Mouse (Mus musculus): ENCODE results near the gene Dcaf12.

Dcaf12 gene

GRCm38 (mm10) chr4:41314141-41315129, at the start of gene Dcaf12:
Dcaf12 (minus strand) TSS chr4:41314889.
- peak; percentile 96 for DNase-seq (ENCODE audit: low read depth, low spot score)

GRCm38 (mm10) chr4:41361059-41361458, 46.4 kb upstream of the Dcaf12 start:
- DNase-seq (ENCODE audit: low read depth, low spot score), result no peak

GRCm38 (mm10) chr4:41359358-41359757, 44.7 kb upstream of the Dcaf12 start:
- no peak for DNase-seq (ENCODE audit: low read depth, low spot score)

- no peak for DNase-seq (ENCODE audit: low read depth, low spot score)
These were observed 44.0 kb upstream of the Dcaf12 start for GRCm38 (mm10) chr4:41358669-41359068.

GRCm38 (mm10) chr4:41357154-41357553, 42.5 kb upstream of the Dcaf12 start:
- DNase-seq (ENCODE audit: low read depth, low spot score), result no peak

- DNase-seq (ENCODE audit: low read depth, low spot score), result no peak
These were observed 38.6 kb upstream of the Dcaf12 start for GRCm38 (mm10) chr4:41353265-41353664.

- no peak for DNase-seq (ENCODE audit: low read depth, low spot score)
These were observed 38.1 kb upstream of the Dcaf12 start for GRCm38 (mm10) chr4:41352758-41353157.

GRCm38 (mm10) chr4:41349199-41349591, 34.5 kb upstream of the Dcaf12 start:
- no peak for DNase-seq (ENCODE audit: low read depth, low spot score)

GRCm38 (mm10) chr4:41348584-41349198, 34.0 kb upstream of the Dcaf12 start, which contains the start of gene Ubap1:
Ubap1 (plus strand) TSS chr4:41348996.
- DNase-seq (ENCODE audit: low read depth, low spot score), result peak; percentile 94

GRCm38 (mm10) chr4:41347839-41348238, 33.1 kb upstream of the Dcaf12 start:
- DNase-seq (ENCODE audit: low read depth, low spot score), result no peak

GRCm38 (mm10) chr4:41346011-41346410, 31.3 kb upstream of the Dcaf12 start:
- DNase-seq (ENCODE audit: low read depth, low spot score), result no peak

- no peak for DNase-seq (ENCODE audit: low read depth, low spot score)
These were observed 26.3 kb upstream of the Dcaf12 start for GRCm38 (mm10) chr4:41340912-41341550.

- no peak for DNase-seq (ENCODE audit: low read depth, low spot score)
These were observed 21.9 kb upstream of the Dcaf12 start for GRCm38 (mm10) chr4:41336546-41336945.

- no peak for DNase-seq (ENCODE audit: low read depth, low spot score)
These were observed 17.2 kb upstream of the Dcaf12 start for GRCm38 (mm10) chr4:41331698-41332421.

GRCm38 (mm10) chr4:41331085-41331484, 16.4 kb upstream of the Dcaf12 start:
- no peak for DNase-seq (ENCODE audit: low read depth, low spot score)

GRCm38 (mm10) chr4:41329481-41329880, 14.8 kb upstream of the Dcaf12 start:
- DNase-seq (ENCODE audit: low read depth, low spot score), result no peak

- no peak for DNase-seq (ENCODE audit: low read depth, low spot score)
These were observed 12.2 kb upstream of the Dcaf12 start for GRCm38 (mm10) chr4:41326876-41327275.

GRCm38 (mm10) chr4:41320971-41321370, 6.3 kb upstream of the Dcaf12 start:
- DNase-seq (ENCODE audit: low read depth, low spot score), result no peak

GRCm38 (mm10) chr4:41318267-41318666, 3.6 kb upstream of the Dcaf12 start:
- DNase-seq (ENCODE audit: low read depth, low spot score), result no peak

GRCm38 (mm10) chr4:41315173-41315572, 484 bp upstream of the Dcaf12 start:
- DNase-seq (ENCODE audit: low read depth, low spot score), result no peak

GRCm38 (mm10) chr4:41313722-41314121, 967 bp downstream of the Dcaf12 start:
- DNase-seq (ENCODE audit: low read depth, low spot score), result no peak
